Mouse (Mus musculus) neutrophil, adult 65 days (primary cell): Measurements from ENCODE around the gene Snapc4. TPM values are rescaled to one million over a fixed set of nuclear protein-coding genes. Genes with fewer than 3 reads are reported as not detected.

ENCODE experiments used
- total RNA-seq: library from RNA; stranded (reverse); gene quantifications from 2 replicates; pipeline ENCODE4 v1.2.4, GENCODE M21; 2023

Gene Snapc4
- 11.2 and 22.6 TPM in 2 replicates for total RNA-seq

GRCm38 (mm10) chr2:26380131-26380771 lies at the start of gene Snapc4:
Snapc4 (minus strand) TSS chr2:26380653.

GRCm38 (mm10) chr2:26408515-26409356 lies 28.3 kb upstream of the Snapc4 start, which contains the start of gene Inpp5e:
Inpp5e (minus strand) TSS chr2:26409203.

GRCm38 (mm10) chr2:26389154-26389690 lies 8.8 kb upstream of the Snapc4 start, which contains the start of the genes Entr1 and Pmpca:
Entr1 (minus strand) TSS chr2:26389316.
Pmpca (plus strand) TSS chr2:26389339.

GRCm38 (mm10) chr2:26360772-26361171 lies 19.7 kb downstream of the Snapc4 start, which contains the start of gene Card9:
Card9 (minus strand) TSS chr2:26360918.

GRCm38 (mm10) chr2:26351358-26352290 lies 28.8 kb downstream of the Snapc4 start, which contains the start of gene Dnlz:
Dnlz (minus strand) TSS chr2:26352110.

GRCm38 (mm10) chr2:26315072-26315924 lies 65.2 kb downstream of the Snapc4 start, which contains the start of gene Gpsm1:
Gpsm1 (plus strand) TSS chr2:26315515.

Other genes with a start within 250 kb of the Snapc4 start
- not detected in 2 replicates for gene Lhx3, start 172.4 kb downstream of the Snapc4 start, total RNA-seq
- 1.7 and 2.0 TPM in 2 replicates for gene Qsox2, start 143.1 kb downstream of the Snapc4 start, total RNA-seq
- not detected in 2 replicates for gene Ccdc187, start 86.1 kb downstream of the Snapc4 start, total RNA-seq
- 25.3 and 46.5 TPM in 2 replicates for gene Gpsm1, start 65.1 kb downstream of the Snapc4 start, total RNA-seq
- gene Dnlz, start 28.5 kb downstream of the Snapc4 start, total RNA-seq = 3.6 and 3.8 TPM in 2 replicates
- 168 and 193 TPM in 2 replicates for gene Card9, start 19.7 kb downstream of the Snapc4 start, total RNA-seq
- 91.6 and 110 TPM in 2 replicates for gene Entr1, start 8.7 kb upstream of the Snapc4 start, total RNA-seq
- 53.3 and 70.5 TPM in 2 replicates for gene Pmpca, start 8.7 kb upstream of the Snapc4 start, total RNA-seq
- 13.9 and 24.1 TPM in 2 replicates for gene Inpp5e, start 28.6 kb upstream of the Snapc4 start, total RNA-seq
- gene Sec16a, start 64.6 kb upstream of the Snapc4 start, total RNA-seq = 54.5 and 65.3 TPM in 2 replicates
- gene Notch1, start 136.0 kb upstream of the Snapc4 start, total RNA-seq = 232 and 234 TPM in 2 replicates
- gene Egfl7, start 199.4 kb upstream of the Snapc4 start, total RNA-seq = 2.5 and 8.7 TPM in 2 replicates
- not detected in 2 replicates for gene Gm20532, start 206.0 kb upstream of the Snapc4 start, total RNA-seq
- 109 and 113 TPM in 2 replicates for gene Agpat2, start 223.8 kb upstream of the Snapc4 start, total RNA-seq
- 0.88 and 1.7 TPM in 2 replicates for gene Fam69b, start 247.8 kb upstream of the Snapc4 start, total RNA-seq